ENCODE assay signal across 22 mouse cellular contexts in the genomic region with DNA sequence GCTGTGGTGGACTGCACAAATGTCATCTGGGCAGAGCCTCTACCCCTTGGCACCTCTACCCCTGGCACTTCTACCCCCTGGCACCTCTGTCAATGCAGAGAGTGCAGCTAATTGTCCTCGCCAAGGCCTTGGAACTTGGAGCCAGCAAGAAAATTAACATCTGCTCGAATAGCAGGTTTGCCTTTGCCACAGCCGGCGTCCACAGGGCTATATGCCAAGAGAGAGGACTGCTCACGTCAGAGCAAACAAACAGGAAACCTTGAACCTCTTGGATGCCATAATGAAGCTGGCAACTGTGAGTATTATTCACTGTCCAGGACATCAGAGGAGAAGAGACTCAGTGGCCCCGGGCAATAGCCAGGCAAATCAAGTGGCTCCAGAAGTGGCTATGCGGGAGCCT. TPM values are rescaled to one million over a fixed set of nuclear protein-coding genes. Genes with fewer than 3 reads are reported as not detected.
DNase-seq lines count a peak whose midpoint lies in the region; TF ChIP-seq lines count a peak whose summit lies in the region.
"Had no signal": no experiment of that assay in that cellular context is flagged by ENCODE, and none has a peak within 500 bp of the region (broad histone marks: within the 10 kb centered on the region; RNA-seq: fewer than 3 reads in every experiment).

No protein-coding gene starts in this region.

- H3K27me3 ChIP-seq in thymus, adult 2 months (ENCODE audit: control insufficient read depth, insufficient read depth, low read length), result no peaks in the 10 kb centered on the region

- no peak overlapping the region for H3K27ac ChIP-seq in thymus, adult 2 months (ENCODE audit: control insufficient read depth, insufficient read depth, low read length)
- H3K27ac ChIP-seq: heart, embryonic 10.5 days; liver, embryonic 14.5 days had no signal

- intact Hi-C loops in left cerebral cortex, postnatal 4 days (cut with DNase I), result no loop called here

- no peaks in the 10 kb centered on the region for H3K4me1 ChIP-seq in thymus, adult 2 months (replicated peaks; ENCODE audit: control insufficient read depth, insufficient read depth, low read length)
- H3K4me1 ChIP-seq: heart, embryonic 10.5 days; megakaryocyte, embryonic 14.5 days had no signal

- no peaks in the 10 kb centered on the region for H3K36me3 ChIP-seq in thymus, adult 2 months (ENCODE audit: control insufficient read depth, insufficient read depth, low read length)
- H3K36me3 ChIP-seq: heart, embryonic 10.5 days had no signal

- peak; percentile 60 to 66 for DNase-seq in cerebellum, postnatal 14 days
- no peak for DNase-seq in cerebellum, postnatal 36 days
- DNase-seq in left cerebral cortex, postnatal 4 days, result peak; percentile 81
- no peak for DNase-seq in left cerebral cortex, adult 18-20 months (ENCODE audit: low spot score in 2 of 2)
- DNase-seq in NIH3T3 (ENCODE audit: low read depth), result peak; percentile 44
- DNase-seq in adrenal gland, postnatal 36 days, result peak; percentile 67 to 81
- no peak for DNase-seq in right cerebral cortex, postnatal 4 days
- no peak for DNase-seq in thymus, adult 2 months
- DNase-seq: kidney, adult 9 months; lung, postnatal 14 days; right cerebral cortex, postnatal 25 days; thymus, postnatal 36 days had no signal

- H3K4me3 ChIP-seq in thymus, adult 2 months (ENCODE audit: control insufficient read depth, insufficient read depth, low read length), result no peak overlapping the region
- H3K4me3 ChIP-seq: erythroblast, embryonic 14.5 days; heart, embryonic 10.5 days; megakaryocyte, embryonic 14.5 days had no signal

- no peak for TF ChIP-seq POLR2A in thymus, adult 2 months (IDR thresholded peaks at IDR 0.05; ENCODE audit: control insufficient read depth, extremely low read depth, insufficient read depth, low read length, poor library complexity)

- TF ChIP-seq CTCF in thymus, adult 2 months (IDR thresholded peaks at IDR 0.05; ENCODE audit: borderline replicate concordance, control insufficient read depth, extremely low read depth, insufficient read depth, low read length, poor library complexity), result no peak

- 91% methylated on average over 7 of the region's 7 CpGs for WGBS in thymus, adult 2 months

RNA-seq across cellular contexts. Expression of a gene that starts 22.0 kb away (rescaled TPM):
- not detected for total RNA-seq in left cerebral cortex, postnatal 4 days (2021)
- under 1 TPM; 0.23 to 0.30 TPM for total RNA-seq in left cerebral cortex, adult 18-20 months (2021)
- not detected for total RNA-seq in adrenal gland, postnatal 36 days (2021)
- polyA plus RNA-seq in thymus, adult 2 months (2012; rRNA removed), result 0.19 and 0.20 TPM in 2 replicates
- total RNA-seq: common myeloid progenitor, adult 5-6 weeks; layer of hippocampus, postnatal 14 days; monocyte, adult 5-6 weeks had no signal
- polyA plus RNA-seq: embryonic facial prominence, embryonic 11.5 days; erythroblast, embryonic 14.5 days; forebrain, embryonic 16.5 days; heart, embryonic 10.5 days; neural tube, embryonic 14.5 days had no signal

RNA-seq across cellular contexts. Expression of a gene that starts 34.0 kb away (rescaled TPM):
- total RNA-seq in left cerebral cortex, postnatal 4 days (2021), result under 1 TPM in 1 of 2 experiments, not detected in 1; 0.22 TPM
- total RNA-seq in left cerebral cortex, adult 18-20 months (2021), result not detected
- 1 to 10 TPM; 1.7 to 2.0 TPM for total RNA-seq in adrenal gland, postnatal 36 days (2021)
- polyA plus RNA-seq in thymus, adult 2 months (2012; rRNA removed), result 2.8 and 5.4 TPM in 2 replicates
- total RNA-seq: common myeloid progenitor, adult 5-6 weeks; layer of hippocampus, postnatal 14 days; monocyte, adult 5-6 weeks had no signal
- polyA plus RNA-seq: embryonic facial prominence, embryonic 11.5 days; erythroblast, embryonic 14.5 days; heart, embryonic 10.5 days; liver, embryonic 14.5 days had no signal

Comparison
In these comparisons a context has a peak if more than half of its experiments do, and no peak if none do; other contexts are left out.
1. DNase-seq: peak in cerebellum, postnatal 14 days (2 of 2), left cerebral cortex, postnatal 4 days (single experiment), NIH3T3 (single experiment) and adrenal gland, postnatal 36 days (2 of 2); none in cerebellum, postnatal 36 days (0 of 2), left cerebral cortex, adult 18-20 months (0 of 2), right cerebral cortex, postnatal 4 days (single experiment) and thymus, adult 2 months (single experiment).